Mouse (Mus musculus) forebrain, embryonic 12.5 days (tissue): ENCODE measurements around the gene Adamts9. TPM values are rescaled to one million over a fixed set of nuclear protein-coding genes. Genes with fewer than 3 reads are reported as not detected.
A peak's percentile ranks its signal among the peaks of the same experiment; 100 is the strongest.

Source experiments
- ATAC-seq: fragments of 200-750 bp; cut with Nextera tagmentation; 2 replicates; pipeline ENCODE4 v1.8.0; 2017; ENCODE audit warnings: moderate TSS enrichment; ENCODE audit not compliant: low FRiP score
- H3K27ac ChIP-seq: fragments of 300-500 bp; sonication (generic); 2 replicates; pipeline ENCODE4 v1.5.1; 2016; ENCODE audit warnings: mild to moderate bottlenecking
- H3K27me3 ChIP-seq: fragments of 300-500 bp; sonication (generic); 2 replicates; pipeline ENCODE4 v1.6.1; 2016; ENCODE audit warnings: mild to moderate bottlenecking
- H3K36me3 ChIP-seq: fragments of 300-500 bp; sonication (generic); replicated peaks from 2 replicates; pipeline ENCODE4 v1.6.1; 2016; ENCODE audit warnings: mild to moderate bottlenecking
- H3K4me1 ChIP-seq: fragments of 300-500 bp; sonication (generic); 2 replicates; pipeline ENCODE4 v1.6.1; 2016
- H3K4me2 ChIP-seq: fragments of 300-500 bp; sonication (generic); 2 replicates; pipeline ENCODE4 v1.6.1; 2016; ENCODE audit warnings: mild to moderate bottlenecking, moderate library complexity
- H3K4me3 ChIP-seq: fragments of 300-500 bp; sonication (generic); replicated peaks from 2 replicates; pipeline ENCODE4 v1.5.1; 2016; ENCODE audit warnings: mild to moderate bottlenecking
- H3K9ac ChIP-seq: fragments of 300-500 bp; sonication (generic); 2 replicates; pipeline ENCODE4 v1.6.1; 2016; ENCODE audit warnings: mild to moderate bottlenecking
- H3K9me3 ChIP-seq: fragments of 300-500 bp; sonication (generic); 2 replicates; pipeline ENCODE4 v1.6.1; 2016
- WGBS: fragments of 180-500 bp; shearing (Covaris S2); methylation state at CpG from one replicate; pipeline ENCODE4 v1.1.7; 2016; 5-methylcytosine and 5-hydroxymethylcytosine counted together
- polyA plus RNA-seq: library from polyadenylated mRNA; unstranded; fragments of >200 nt; fragmentation: Nextera tagmentation; extraction: Ambion mirVana; gene quantifications from 2 replicates; pipeline ENCODE4 v1.2.1, GENCODE M21; 2016

The Adamts9 gene
- polyA plus RNA-seq, 1 experiment from 2014 or later = 2.1 TPM

- Histone ChIP-seq H3K4me2 (no peak overlapping the region), H3K9ac (no peak overlapping the region), H3K27me3 (0 out of 2 replicates have a peak, but pooled peaks cover 5% of the 10 kb centered on the region), H3K4me3 (no peak overlapping the region), H3K9me3 (no peaks in the 10 kb centered on the region), H3K36me3 (no peaks in the 10 kb centered on the region), H3K27ac (no peak overlapping the region), H3K4me1 (no peaks in the 10 kb centered on the region; the same call in 1 of the 2 replicates)
- WGBS = 90% methylated on average over 2 of the region's 2 CpGs
- no peak for ATAC-seq
These were observed 16.1 kb upstream of the Adamts9 start for GRCm38 (mm10) chr6:92959416-92959815.

DNA sequence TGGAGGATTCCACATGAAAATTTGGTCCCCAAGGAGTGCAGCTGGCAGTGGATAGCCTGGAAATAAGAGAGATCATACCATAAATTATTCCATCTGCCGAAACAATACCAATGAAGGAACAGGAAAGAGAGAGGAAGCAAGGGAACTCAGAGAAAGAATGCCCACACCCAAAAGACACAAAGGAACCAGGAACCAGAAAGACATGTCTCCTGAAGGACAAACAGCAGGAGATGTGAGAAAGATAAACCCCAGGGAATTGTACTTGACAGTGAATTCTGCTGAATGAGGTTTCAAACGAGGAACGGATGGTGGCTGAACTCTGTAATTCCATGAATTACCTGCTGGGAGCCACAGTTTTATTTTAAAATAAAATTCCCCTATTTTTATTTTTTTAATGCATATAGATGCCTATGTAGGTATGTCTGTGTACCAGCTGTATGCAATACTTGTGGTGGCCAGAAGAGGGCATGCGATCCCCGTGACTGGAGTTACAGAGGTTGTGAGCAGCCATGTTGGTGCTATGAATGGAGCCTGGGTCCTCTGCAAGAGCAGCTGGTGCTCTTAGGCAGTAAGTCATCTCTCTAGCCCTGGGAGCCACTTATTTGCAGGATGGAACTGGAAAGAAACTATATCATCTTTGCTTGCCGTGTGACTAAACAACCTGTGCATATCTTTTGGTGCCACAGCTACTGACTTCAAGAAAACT, 4.2 kb upstream of the Adamts9 start:
- no peak for ATAC-seq
- no peak overlapping the region for H3K9ac ChIP-seq
- peaks cover 11% of the 10 kb centered on the region for H3K4me1 ChIP-seq
- 95% methylated on average over 6 of the region's 6 CpGs for WGBS
- no peaks in the 10 kb centered on the region for H3K36me3 ChIP-seq
- H3K4me2 ChIP-seq = no peak overlapping the region
- H3K27me3 ChIP-seq = peaks cover 35% of the 10 kb centered on the region
- H3K9me3 ChIP-seq = peaks cover 13% of the 10 kb centered on the region
- H3K27ac ChIP-seq = no peak overlapping the region
- H3K4me3 ChIP-seq = no peak overlapping the region

DNA sequence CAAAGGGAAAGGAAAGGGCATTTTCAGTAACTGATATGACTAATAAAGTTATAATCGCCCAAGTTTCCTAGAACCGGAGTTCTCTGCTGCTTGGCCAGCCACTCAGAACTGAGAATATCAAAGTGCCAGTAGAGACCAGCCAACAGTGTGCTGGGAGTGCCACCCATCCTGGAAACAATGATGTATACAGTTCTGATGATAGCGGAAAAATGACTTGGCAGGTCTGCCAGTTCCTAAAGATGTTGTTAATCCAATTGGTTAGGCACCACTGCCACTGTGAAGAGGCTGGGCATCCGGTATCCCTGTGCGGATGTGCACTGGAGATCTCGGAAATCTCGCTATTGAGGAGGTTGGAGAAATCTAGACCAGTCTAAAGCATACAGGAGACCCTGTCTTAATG, 1.4 kb upstream of the Adamts9 start:
- no peak overlapping the region for H3K4me2 ChIP-seq
- peaks cover 13% of the 10 kb centered on the region for H3K9me3 ChIP-seq
- H3K27ac ChIP-seq = no peak overlapping the region
- H3K36me3 ChIP-seq = no peaks in the 10 kb centered on the region
- no peak overlapping the region for H3K9ac ChIP-seq
- peaks cover 61% of the 10 kb centered on the region for H3K27me3 ChIP-seq
- 49% methylated on average over 7 of the region's 7 CpGs for WGBS
- no peak for ATAC-seq
- peaks cover 39% of the 10 kb centered on the region for H3K4me1 ChIP-seq
- H3K4me3 ChIP-seq = no peak overlapping the region

GRCm38 (mm10) chr6:92944048-92944685, 875 bp upstream of the Adamts9 start:
- 6% methylated on average over 14 of the region's 14 CpGs for WGBS
- no peak for ATAC-seq

GRCm38 (mm10) chr6:92941756-92942420, 1.4 kb downstream of the Adamts9 start:
- peaks cover 62% of the 10 kb centered on the region for H3K27me3 ChIP-seq
- ATAC-seq = peak; percentile 18

More at GRCm38 (mm10) chr6:92944048-92944685, 875 bp upstream of the Adamts9 start:
- Histone ChIP-seq H3K36me3 (no peaks in the 10 kb centered on the region), H3K27ac (no peak overlapping the region), H3K27me3 (peaks cover 62% of the 10 kb centered on the region), H3K4me3 (peak overlapping the region; percentile 60), H3K4me1 (peaks cover 39% of the 10 kb centered on the region), H3K4me2 (peak overlapping the region; percentile 95), H3K9ac (no peak overlapping the region), H3K9me3 (peaks cover 10% of the 10 kb centered on the region)

GRCm38 (mm10) chr6:92941281-92941731, 2.0 kb downstream of the Adamts9 start:
- peak overlapping the region; percentile 95 for H3K4me2 ChIP-seq
- WGBS = under 1% methylated on average over 21 of the region's 21 CpGs
- H3K27ac ChIP-seq = no peak overlapping the region
- H3K9me3 ChIP-seq = no peaks in the 10 kb centered on the region
- peaks cover 59% of the 10 kb centered on the region for H3K27me3 ChIP-seq
- H3K36me3 ChIP-seq = no peaks in the 10 kb centered on the region
- H3K9ac ChIP-seq = peak overlapping the region; percentile 54; the same call in 1 of the 2 replicates
- peaks cover 39% of the 10 kb centered on the region for H3K4me1 ChIP-seq
- peak overlapping the region; percentile 60 for H3K4me3 ChIP-seq
- peak; percentile 77 for ATAC-seq

More at GRCm38 (mm10) chr6:92941756-92942420, 1.4 kb downstream of the Adamts9 start:
- H3K27ac ChIP-seq = no peak overlapping the region
- H3K9ac ChIP-seq = peak overlapping the region; percentile 54
- peak overlapping the region; percentile 95 for H3K4me2 ChIP-seq
- H3K4me3 ChIP-seq = peak overlapping the region; percentile 60
- under 1% methylated on average over 30 of the region's 30 CpGs for WGBS
- peaks cover 39% of the 10 kb centered on the region for H3K4me1 ChIP-seq
- H3K36me3 ChIP-seq = no peaks in the 10 kb centered on the region
- no peaks in the 10 kb centered on the region for H3K9me3 ChIP-seq

GRCm38 (mm10) chr6:92940191-92941131, 2.8 kb downstream of the Adamts9 start:
- Histone ChIP-seq H3K9ac (peak overlapping the region; percentile 17; the same call in 1 of the 2 replicates), H3K4me1 (peaks cover 39% of the 10 kb centered on the region), H3K4me2 (peak overlapping the region; percentile 95), H3K9me3 (no peaks in the 10 kb centered on the region), H3K27ac (no peak overlapping the region), H3K27me3 (peaks cover 56% of the 10 kb centered on the region), H3K36me3 (no peaks in the 10 kb centered on the region), H3K4me3 (peak overlapping the region; percentile 60)
- WGBS = 2% methylated on average over 37 of the region's 37 CpGs
- ATAC-seq = no peak

DNA sequence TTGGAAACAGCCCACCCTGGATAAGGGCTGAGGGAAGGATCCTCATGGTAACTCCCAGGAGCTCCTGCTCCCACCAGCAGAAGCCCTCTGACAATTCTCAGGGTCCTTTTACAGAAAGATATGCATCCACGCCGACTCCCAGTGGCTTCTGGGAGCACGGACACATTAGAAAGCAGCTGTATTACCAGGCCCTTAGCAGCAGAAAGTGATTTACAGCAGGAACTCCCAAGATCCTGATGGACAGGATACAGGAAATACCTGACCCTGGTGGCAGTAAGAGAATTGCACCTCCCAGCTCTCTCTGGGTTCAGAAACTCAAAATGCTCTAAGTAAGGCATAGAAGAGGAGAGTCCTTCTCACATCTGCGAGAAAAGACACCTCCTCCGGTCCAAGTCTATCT, 15.0 kb downstream of the Adamts9 start:
- no peaks in the 10 kb centered on the region for H3K27me3 ChIP-seq
- H3K9ac ChIP-seq = no peak overlapping the region
- H3K27ac ChIP-seq = no peak overlapping the region
- H3K4me1 ChIP-seq = no peaks in the 10 kb centered on the region
- no peaks in the 10 kb centered on the region for H3K36me3 ChIP-seq
- no peak overlapping the region for H3K4me2 ChIP-seq
- WGBS = 91% methylated on average over 5 of the region's 5 CpGs
- no peak overlapping the region for H3K4me3 ChIP-seq
- no peak for ATAC-seq
- no peaks in the 10 kb centered on the region for H3K9me3 ChIP-seq

GRCm38 (mm10) chr6:92924536-92924935, 18.8 kb downstream of the Adamts9 start:
- Histone ChIP-seq H3K4me3 (no peak overlapping the region), H3K9ac (no peak overlapping the region), H3K4me1 (no peaks in the 10 kb centered on the region), H3K27me3 (no peaks in the 10 kb centered on the region), H3K27ac (no peak overlapping the region), H3K4me2 (no peak overlapping the region), H3K36me3 (no peaks in the 10 kb centered on the region), H3K9me3 (no peaks in the 10 kb centered on the region)
- WGBS = 79% methylated on average over 8 of the region's 8 CpGs
- no peak for ATAC-seq

DNA sequence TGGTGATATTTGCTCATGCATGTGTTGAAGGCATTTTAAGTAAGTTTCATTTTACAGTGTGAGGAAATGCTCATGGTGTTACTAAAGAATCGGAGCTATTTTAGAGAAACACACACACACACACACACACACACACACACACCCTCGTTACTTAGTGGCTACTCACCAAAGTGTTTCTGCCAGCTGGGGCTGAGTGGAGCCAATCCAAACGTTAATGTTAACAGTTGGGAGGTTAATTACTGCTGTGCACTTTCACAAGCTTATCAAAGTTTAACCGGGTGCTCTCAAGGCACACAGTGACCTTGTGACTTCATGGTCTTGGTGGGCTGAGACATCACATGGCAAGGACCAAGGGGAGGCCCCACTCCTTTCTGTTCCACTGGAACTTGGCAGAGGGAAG, 21.4 kb downstream of the Adamts9 start:
- H3K27ac ChIP-seq = no peak overlapping the region
- H3K27me3 ChIP-seq = no peaks in the 10 kb centered on the region
- WGBS = 50% methylated on average over 4 of the region's 4 CpGs
- no peak overlapping the region for H3K9ac ChIP-seq
- ATAC-seq = no peak
- no peaks in the 10 kb centered on the region for H3K4me1 ChIP-seq
- H3K36me3 ChIP-seq = no peaks in the 10 kb centered on the region
- no peak overlapping the region for H3K4me2 ChIP-seq
- H3K9me3 ChIP-seq = no peaks in the 10 kb centered on the region
- no peak overlapping the region for H3K4me3 ChIP-seq

DNA sequence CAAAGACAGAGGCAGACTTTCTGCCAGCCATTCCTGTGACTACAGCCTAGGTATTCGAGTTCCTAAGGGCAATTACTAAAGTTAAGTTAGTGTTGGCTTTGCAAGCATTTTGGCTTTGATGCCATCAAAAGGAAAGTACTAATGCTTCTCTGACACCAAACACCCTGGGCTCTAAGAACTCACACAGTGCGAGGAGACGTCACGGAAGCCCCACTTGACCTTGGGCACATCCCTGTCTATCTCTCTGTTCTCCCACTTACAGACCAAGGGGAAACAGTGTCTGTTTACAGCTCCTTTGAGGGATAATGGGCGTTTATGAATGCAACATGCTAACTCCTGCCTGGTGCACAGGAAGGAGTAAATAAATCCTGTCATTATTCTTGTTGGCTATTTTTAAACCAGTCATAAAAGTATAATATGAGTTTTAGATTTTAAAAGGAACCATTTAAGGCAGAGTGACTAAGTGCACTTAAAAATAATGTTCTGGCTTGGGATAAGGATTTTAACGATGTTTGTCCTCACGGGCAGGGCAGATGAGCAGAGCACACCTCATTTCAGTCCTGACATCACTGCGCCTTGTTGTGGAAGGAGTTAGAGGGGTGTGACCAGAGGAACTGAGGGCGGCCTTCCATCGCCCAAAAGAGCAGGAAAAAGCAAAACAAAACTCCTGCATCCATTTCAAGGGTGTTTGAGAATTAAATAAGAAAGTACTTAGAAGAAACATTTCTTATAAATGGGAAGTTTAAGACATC, 22.2 kb downstream of the Adamts9 start:
- no peaks in the 10 kb centered on the region for H3K4me1 ChIP-seq
- no peak overlapping the region for H3K9ac ChIP-seq
- H3K36me3 ChIP-seq = no peaks in the 10 kb centered on the region
- ATAC-seq = no peak
- no peak overlapping the region for H3K27ac ChIP-seq
- no peak overlapping the region for H3K4me2 ChIP-seq
- no peaks in the 10 kb centered on the region for H3K9me3 ChIP-seq
- no peak overlapping the region for H3K4me3 ChIP-seq
- no peaks in the 10 kb centered on the region for H3K27me3 ChIP-seq
- WGBS = 69% methylated on average over 10 of the region's 10 CpGs
